Mouse (Mus musculus): ENCODE results near the gene Cln5. TPM values are rescaled to one million over a fixed set of nuclear protein-coding genes. Genes with fewer than 3 reads are reported as not detected.
A peak's percentile ranks its signal among the peaks of the same experiment; 100 is the strongest.

Cln5 gene
- total RNA-seq (2021), result 10 to 100 TPM; 19.1 to 20.3 TPM
- 12.7 and 23.9 TPM in 2 replicates for polyA plus RNA-seq (2012; rRNA removed)
- long read RNA-seq, transcript Cln5-201 (4 exons, 2,445 nt), result major isoform, 18 of 18 reads
- long read RNA-seq, partial matches to known transcripts, result 0 of 18 reads
- long read RNA-seq, other reads (novel, unspliced or antisense), result 0 of 18 reads

- peak; percentile 96 to 98 for DNase-seq
- Histone ChIP-seq H3K4me1 (ENCODE audit: control insufficient read depth, insufficient read depth, low read length) (peaks cover 1% of the 10 kb centered on the region; the same call in 1 of the 2 replicates), H3K79me2 (replicated peaks; ENCODE audit: control insufficient read depth, insufficient read depth, low read length) (no peaks in the 10 kb centered on the region), H3K27ac (peak within 1 kb of the TSS; percentile 93), H3K4me3 (peak within 1 kb of the TSS; percentile 71), H3K9ac (ENCODE audit: low read depth, low read length) (peak within 1 kb of the TSS; percentile 98), H3K36me3 (ENCODE audit: control insufficient read depth, insufficient read depth, low read length) (no peaks in the 10 kb centered on the region), H3K27me3 (ENCODE audit: control insufficient read depth, insufficient read depth, low read length) (no peaks in the 10 kb centered on the region)
- intact Hi-C loops (cut with DNase I), result loop anchor here (1.0 to 5.0 kb wide), 4 partner anchors 29 to 467 kb away; partner anchors contain the start of gene Fbxl3
- TF ChIP-seq POLR2A (IDR thresholded peaks at IDR 0.05; ENCODE audit: insufficient read depth, low read depth, low read length) (peak; percentile 99), CTCF (IDR thresholded peaks at IDR 0.05) (peak; percentile 54), EP300 (IDR thresholded peaks at IDR 0.05; ENCODE audit: insufficient read depth, low read depth, low read length) (peak; percentile 28; the same call in 1 of the 2 replicates)
- under 1% methylated on average over 65 of the region's 65 CpGs for WGBS
Observed at GRCm38 (mm10) chr14:103069864-103070611, at the start of gene Cln5. Cln5 (plus strand) TSS chr14:103070216.

GRCm38 (mm10) chr14:103029203-103029602, 40.8 kb upstream of the Cln5 start:
- Histone ChIP-seq H3K36me3 (ENCODE audit: control insufficient read depth, insufficient read depth, low read length) (no peaks in the 10 kb centered on the region), H3K79me2 (replicated peaks; ENCODE audit: control insufficient read depth, insufficient read depth, low read length) (no peaks in the 10 kb centered on the region), H3K27ac (no peak overlapping the region), H3K27me3 (ENCODE audit: control insufficient read depth, insufficient read depth, low read length) (no peaks in the 10 kb centered on the region), H3K4me3 (no peak overlapping the region), H3K4me1 (ENCODE audit: control insufficient read depth, insufficient read depth, low read length) (no peaks in the 10 kb centered on the region; the same call in 1 of the 2 replicates), H3K9ac (ENCODE audit: low read depth, low read length) (no peak overlapping the region)
- intact Hi-C loops (cut with DNase I), result no loop called here
- WGBS, result 66% methylated on average over 2 of the region's 2 CpGs
- TF ChIP-seq POLR2A (IDR thresholded peaks at IDR 0.05; ENCODE audit: insufficient read depth, low read depth, low read length), result no peak
- TF ChIP-seq CTCF (IDR thresholded peaks at IDR 0.05), result no peak
- no peak for TF ChIP-seq EP300 (IDR thresholded peaks at IDR 0.05; ENCODE audit: insufficient read depth, low read depth, low read length)
- no peak for DNase-seq

GRCm38 (mm10) chr14:103033271-103033823, 36.7 kb upstream of the Cln5 start:
- peak; percentile 56; the same call in 1 of the 2 replicates for TF ChIP-seq EP300 (IDR thresholded peaks at IDR 0.05; ENCODE audit: insufficient read depth, low read depth, low read length)
- TF ChIP-seq CTCF (IDR thresholded peaks at IDR 0.05), result no peak
- peak; percentile 16; the same call in 1 of the 2 replicates for TF ChIP-seq POLR2A (IDR thresholded peaks at IDR 0.05; ENCODE audit: insufficient read depth, low read depth, low read length)
- Histone ChIP-seq H3K27ac (peak overlapping the region; percentile 54), H3K9ac (ENCODE audit: low read depth, low read length) (no peak overlapping the region), H3K4me3 (no peak overlapping the region), H3K79me2 (replicated peaks; ENCODE audit: control insufficient read depth, insufficient read depth, low read length) (no peaks in the 10 kb centered on the region), H3K36me3 (ENCODE audit: control insufficient read depth, insufficient read depth, low read length) (no peaks in the 10 kb centered on the region), H3K4me1 (ENCODE audit: control insufficient read depth, insufficient read depth, low read length) (no peaks in the 10 kb centered on the region; the same call in none of the 2 replicates), H3K27me3 (ENCODE audit: control insufficient read depth, insufficient read depth, low read length) (no peaks in the 10 kb centered on the region)
- WGBS, result 37% methylated on average over 10 of the region's 10 CpGs
- intact Hi-C loops (cut with DNase I), result no loop called here
- peak; percentile 41 to 55 for DNase-seq

- Histone ChIP-seq H3K36me3 (ENCODE audit: control insufficient read depth, insufficient read depth, low read length) (no peaks in the 10 kb centered on the region), H3K4me1 (ENCODE audit: control insufficient read depth, insufficient read depth, low read length) (no peaks in the 10 kb centered on the region; the same call in none of the 2 replicates), H3K79me2 (replicated peaks; ENCODE audit: control insufficient read depth, insufficient read depth, low read length) (no peaks in the 10 kb centered on the region), H3K27ac (no peak overlapping the region), H3K4me3 (no peak overlapping the region), H3K27me3 (ENCODE audit: control insufficient read depth, insufficient read depth, low read length) (no peaks in the 10 kb centered on the region), H3K9ac (ENCODE audit: low read depth, low read length) (no peak overlapping the region)
- DNase-seq, result peak in 1 of 2 experiments; percentile 31
- intact Hi-C loops (cut with DNase I), result no loop called here
- TF ChIP-seq EP300 (IDR thresholded peaks at IDR 0.05; ENCODE audit: insufficient read depth, low read depth, low read length) (no peak), CTCF (IDR thresholded peaks at IDR 0.05) (no peak), POLR2A (IDR thresholded peaks at IDR 0.05; ENCODE audit: insufficient read depth, low read depth, low read length) (no peak)
- WGBS, result 84% methylated on average over 9 of the region's 9 CpGs
Observed at GRCm38 (mm10) chr14:103034076-103034475, 35.9 kb upstream of the Cln5 start.

GRCm38 (mm10) chr14:103037016-103037415, 33.0 kb upstream of the Cln5 start:
- Histone ChIP-seq H3K4me1 (ENCODE audit: control insufficient read depth, insufficient read depth, low read length) (no peaks in the 10 kb centered on the region; the same call in none of the 2 replicates), H3K36me3 (ENCODE audit: control insufficient read depth, insufficient read depth, low read length) (no peaks in the 10 kb centered on the region), H3K27me3 (ENCODE audit: control insufficient read depth, insufficient read depth, low read length) (no peaks in the 10 kb centered on the region), H3K27ac (no peak overlapping the region), H3K4me3 (no peak overlapping the region), H3K79me2 (replicated peaks; ENCODE audit: control insufficient read depth, insufficient read depth, low read length) (no peaks in the 10 kb centered on the region), H3K9ac (ENCODE audit: low read depth, low read length) (no peak overlapping the region)
- WGBS, result 58% methylated on average over 3 of the region's 3 CpGs
- DNase-seq, result no peak
- TF ChIP-seq EP300 (IDR thresholded peaks at IDR 0.05; ENCODE audit: insufficient read depth, low read depth, low read length) (no peak), CTCF (IDR thresholded peaks at IDR 0.05) (no peak), POLR2A (IDR thresholded peaks at IDR 0.05; ENCODE audit: insufficient read depth, low read depth, low read length) (no peak)
- intact Hi-C loops (cut with DNase I), result no loop called here

Measured in heart, adult 2 months (tissue).